Mouse (Mus musculus) c-Kit-positive CD71-positive TER-119-positive erythroid progenitor cells, embryonic 14.5 days (primary cell): ENCODE data around the gene Gdf15.
"Not testable (repeated sequence)": the region's sequence is repeated elsewhere in the genome, so short reads cannot be mapped to it uniquely, and the experiment has no call there.

Source experiments
- DNase-seq: peaks from one replicate; pipeline ENCODE4 v3.0.0-alpha.2; 2013; ENCODE audit warnings: low spot score

Gdf15 gene

GRCm38 (mm10) chr8:70605871-70606779 is 26.1 kb downstream of the Gdf15 start:
- DNase-seq: no peak

GRCm38 (mm10) chr8:70604558-70604957 is 27.7 kb downstream of the Gdf15 start:
- no peak for DNase-seq

- no peak for DNase-seq
Observed at GRCm38 (mm10) chr8:70602139-70602811, 30.0 kb downstream of the Gdf15 start.

- DNase-seq: peak; percentile 83
Observed at GRCm38 (mm10) chr8:70601271-70601649, 31.0 kb downstream of the Gdf15 start.

- DNase-seq: no peak
Observed at GRCm38 (mm10) chr8:70600473-70601270, 31.6 kb downstream of the Gdf15 start.

- no peak for DNase-seq
Observed at GRCm38 (mm10) chr8:70599507-70600290, 32.6 kb downstream of the Gdf15 start.

GRCm38 (mm10) chr8:70598722-70599121 is 33.5 kb downstream of the Gdf15 start:
- DNase-seq: no peak

GRCm38 (mm10) chr8:70598283-70598682 is 34.0 kb downstream of the Gdf15 start:
- peak; percentile 37 for DNase-seq

GRCm38 (mm10) chr8:70597417-70598272 is 34.6 kb downstream of the Gdf15 start:
- no peak for DNase-seq

GRCm38 (mm10) chr8:70596775-70597416 is 35.4 kb downstream of the Gdf15 start:
- DNase-seq: no peak

GRCm38 (mm10) chr8:70596216-70596615 is 36.0 kb downstream of the Gdf15 start:
- no peak for DNase-seq

GRCm38 (mm10) chr8:70595811-70596210 is 36.4 kb downstream of the Gdf15 start:
- DNase-seq: no peak

- DNase-seq: peak; percentile 31
Observed at GRCm38 (mm10) chr8:70594621-70595564, 37.4 kb downstream of the Gdf15 start.

GRCm38 (mm10) chr8:70593961-70594609 is 38.2 kb downstream of the Gdf15 start, which contains the start of gene Isyna1:
Isyna1 (plus strand) TSS chr8:70594373.
- DNase-seq: peak; percentile 89

GRCm38 (mm10) chr8:70593173-70593572 is 39.1 kb downstream of the Gdf15 start:
- no peak for DNase-seq

GRCm38 (mm10) chr8:70591569-70591968 is 40.7 kb downstream of the Gdf15 start:
- no peak for DNase-seq

- not testable (repeated sequence) for DNase-seq
Observed at GRCm38 (mm10) chr8:70587955-70588354, 44.3 kb downstream of the Gdf15 start.

GRCm38 (mm10) chr8:70585258-70585652 is 47.0 kb downstream of the Gdf15 start:
- peak; percentile 44 for DNase-seq
